Mouse (Mus musculus): ENCODE measurements around the gene Lrrc4c. TPM values are rescaled to one million over a fixed set of nuclear protein-coding genes. Genes with fewer than 3 reads are reported as not detected.

Lrrc4c gene
- total RNA-seq, 2 experiments from 2014 or later, result 69.3 to 75.9 TPM

- DNase-seq (ENCODE audit: low spot score in 2 of 2), result peak; percentile 63 to 70
Observed at GRCm38 (mm10) chr2:97467031-97467549, 1149.1 kb downstream of the Lrrc4c start.

DNA sequence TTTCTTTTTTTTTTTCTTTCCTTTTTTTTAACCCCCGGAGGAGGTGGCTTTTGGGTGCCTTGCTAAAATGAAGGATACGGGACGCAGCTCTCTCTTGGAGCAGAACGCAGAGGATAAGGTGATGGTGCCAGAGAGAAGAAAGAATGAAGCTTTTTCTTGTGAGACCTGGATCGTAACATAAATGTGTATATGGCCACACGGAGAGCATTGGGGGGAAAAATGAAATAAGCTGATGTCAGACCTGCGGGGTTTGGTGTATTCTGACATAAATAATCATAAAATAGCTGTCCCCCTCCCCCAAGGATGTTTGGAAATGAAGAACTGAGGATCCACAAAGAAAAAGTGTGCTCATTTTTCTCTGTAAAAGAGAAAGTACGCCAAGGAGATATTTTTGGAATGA lies 1149.7 kb downstream of the Lrrc4c start:
- peak in 1 of 2 experiments; percentile 33 for DNase-seq (ENCODE audit: low spot score in 2 of 2)

DNA sequence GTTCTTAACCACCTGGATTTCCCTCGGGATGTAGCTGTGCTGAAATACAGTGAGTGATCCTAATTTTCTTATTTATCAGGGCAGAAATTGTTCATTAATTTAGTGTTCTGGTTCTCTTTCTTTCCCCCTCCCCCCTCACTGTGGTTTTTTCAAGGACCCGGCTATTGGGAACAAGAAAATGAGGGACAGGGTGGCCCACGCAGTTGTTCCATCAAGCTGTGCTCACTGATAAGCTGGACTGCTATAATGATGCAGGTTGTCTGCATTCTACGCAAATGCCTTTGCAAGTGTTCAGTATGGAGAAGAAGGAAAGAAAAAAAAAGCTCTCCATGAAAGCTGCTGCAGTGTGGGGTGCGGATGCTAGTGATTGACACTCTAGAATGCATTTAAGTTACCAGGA lies 1150.4 kb downstream of the Lrrc4c start:
- DNase-seq (ENCODE audit: low spot score in 2 of 2), result peak in 1 of 2 experiments; percentile 33

GRCm38 (mm10) chr2:97469396-97469795 lies 1151.4 kb downstream of the Lrrc4c start:
- DNase-seq (ENCODE audit: low spot score in 2 of 2), result no peak

- DNase-seq (ENCODE audit: low spot score in 2 of 2), result peak; percentile 33 to 48
Observed at GRCm38 (mm10) chr2:97478175-97478924, 1160.4 kb downstream of the Lrrc4c start.

DNA sequence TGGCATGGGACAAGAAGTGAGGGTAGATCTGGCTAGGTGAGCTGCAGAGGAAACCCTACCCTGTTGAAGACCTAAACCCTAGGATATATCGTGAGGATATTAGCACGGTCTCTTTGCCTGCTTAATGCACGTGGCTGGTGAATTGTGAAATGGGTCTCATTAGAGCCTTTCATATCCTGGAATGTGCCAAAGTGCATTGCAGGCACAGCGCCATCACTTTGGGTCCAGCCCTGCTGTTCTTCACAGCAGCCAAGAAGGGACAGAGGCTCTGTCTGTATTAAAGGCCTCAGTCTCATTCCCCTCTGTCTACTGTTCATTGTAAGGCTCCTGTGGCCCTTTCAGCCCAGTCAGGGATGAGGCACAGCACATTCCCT lies 1160.9 kb downstream of the Lrrc4c start:
- DNase-seq (ENCODE audit: low spot score in 2 of 2), result peak; percentile 70 to 77

DNA sequence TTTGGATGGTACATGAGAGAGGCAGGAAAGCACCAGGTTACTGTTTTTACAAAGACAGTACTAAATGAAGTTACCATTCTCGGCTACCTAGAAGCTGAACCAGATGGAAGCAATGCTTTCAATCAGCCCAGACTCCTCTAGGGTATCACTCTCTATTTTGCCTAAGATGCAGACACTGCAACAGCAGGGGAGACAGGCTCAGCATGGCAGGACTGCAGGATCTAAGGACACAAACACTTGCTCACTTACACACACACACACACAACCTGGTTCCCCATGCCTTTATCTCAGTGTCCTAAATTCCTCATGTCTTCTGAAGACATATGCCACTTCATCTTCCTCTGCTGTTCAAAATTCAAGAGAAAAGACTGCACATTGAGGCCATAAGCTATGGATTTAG lies 1167.0 kb downstream of the Lrrc4c start:
- no peak for DNase-seq (ENCODE audit: low spot score in 2 of 2)

GRCm38 (mm10) chr2:97485609-97486008 lies 1167.6 kb downstream of the Lrrc4c start:
- DNase-seq (ENCODE audit: low spot score in 2 of 2), result no peak

DNA sequence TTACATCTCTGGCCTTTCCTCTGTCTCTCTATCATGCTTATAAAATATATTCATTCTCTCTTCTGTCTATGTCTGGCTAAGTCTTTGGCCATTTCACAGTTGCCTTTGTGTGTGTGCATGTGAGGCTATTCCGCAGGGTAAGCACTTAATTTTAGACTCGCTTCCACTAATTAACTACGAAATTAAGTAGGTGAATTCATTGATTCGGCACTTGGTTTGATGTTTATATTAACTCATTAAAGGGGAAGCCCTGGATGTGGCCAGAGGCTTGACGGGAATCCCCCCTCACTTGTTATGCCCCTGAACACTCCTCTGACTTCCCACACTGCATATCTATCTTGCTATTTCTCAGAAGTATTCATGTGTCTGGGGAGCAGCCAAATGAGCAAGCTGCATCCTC lies 1169.6 kb downstream of the Lrrc4c start:
- DNase-seq (ENCODE audit: low spot score in 2 of 2), result no peak

DNA sequence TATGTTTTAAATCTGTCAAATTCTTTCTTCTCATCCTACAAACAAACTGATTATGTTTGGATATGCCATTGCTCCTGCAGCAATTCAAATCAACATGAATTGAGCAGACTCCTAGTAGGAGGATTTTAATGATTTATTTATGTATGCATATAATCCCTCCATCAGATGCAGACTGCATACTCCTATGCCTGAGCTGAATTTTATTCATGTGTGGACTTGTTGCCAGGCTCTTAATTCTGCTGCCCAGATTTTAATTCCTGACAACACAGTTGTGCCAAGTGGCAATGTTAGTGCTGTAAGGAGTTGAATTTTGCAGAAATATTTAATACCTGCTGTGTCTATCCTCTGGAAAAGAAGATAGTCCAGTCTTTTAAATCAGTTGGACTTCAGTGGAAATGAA lies 1179.1 kb downstream of the Lrrc4c start:
- DNase-seq (ENCODE audit: low spot score in 2 of 2), result no peak

DNA sequence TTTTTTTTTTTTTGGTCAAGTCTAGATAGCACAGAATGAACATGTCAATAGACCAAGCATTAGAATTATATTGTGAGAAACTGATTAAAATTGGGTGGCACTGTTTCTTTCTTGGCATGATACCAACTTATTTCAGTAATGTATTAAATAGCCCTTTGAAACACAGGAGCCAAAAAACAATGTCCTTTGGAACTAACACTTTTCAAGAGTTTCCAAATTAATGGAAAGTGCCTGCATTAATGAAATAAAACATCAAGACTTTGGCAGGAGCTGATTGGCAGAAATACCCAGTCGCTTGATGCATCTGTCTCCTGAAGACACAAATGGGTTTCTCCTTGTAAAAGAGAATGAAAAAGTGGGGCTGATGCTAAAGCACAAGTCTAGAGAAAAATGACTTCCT lies 1184.5 kb downstream of the Lrrc4c start:
- no peak for DNase-seq (ENCODE audit: low spot score in 2 of 2)

- DNase-seq (ENCODE audit: low spot score in 2 of 2), result no peak
Observed at GRCm38 (mm10) chr2:97504902-97505301, 1186.9 kb downstream of the Lrrc4c start.

- DNase-seq (ENCODE audit: low spot score in 2 of 2), result no peak
Observed at GRCm38 (mm10) chr2:97524256-97524922, 1206.4 kb downstream of the Lrrc4c start.

GRCm38 (mm10) chr2:97525107-97525506 lies 1207.1 kb downstream of the Lrrc4c start:
- DNase-seq (ENCODE audit: low spot score in 2 of 2), result no peak

DNA sequence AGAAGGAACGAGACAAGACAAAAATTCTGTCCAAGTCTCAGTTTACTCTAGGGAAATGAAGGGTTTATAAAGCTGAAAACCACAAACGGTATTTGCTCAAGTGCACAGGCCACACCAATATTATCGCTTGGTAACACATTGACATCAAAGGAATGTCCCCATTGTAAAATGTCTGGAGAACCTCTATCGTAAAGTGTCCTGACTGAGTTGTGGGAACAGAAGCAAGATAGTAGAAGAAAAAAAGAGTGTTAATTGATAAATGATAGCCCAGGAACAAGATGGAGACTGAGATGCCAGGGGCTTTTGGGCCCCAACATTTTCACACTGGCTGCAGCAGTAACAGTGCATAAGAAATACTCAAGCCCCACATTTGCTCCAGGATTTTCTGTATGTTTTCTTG lies 1212.7 kb downstream of the Lrrc4c start:
- DNase-seq (ENCODE audit: low spot score in 2 of 2), result no peak

DNA sequence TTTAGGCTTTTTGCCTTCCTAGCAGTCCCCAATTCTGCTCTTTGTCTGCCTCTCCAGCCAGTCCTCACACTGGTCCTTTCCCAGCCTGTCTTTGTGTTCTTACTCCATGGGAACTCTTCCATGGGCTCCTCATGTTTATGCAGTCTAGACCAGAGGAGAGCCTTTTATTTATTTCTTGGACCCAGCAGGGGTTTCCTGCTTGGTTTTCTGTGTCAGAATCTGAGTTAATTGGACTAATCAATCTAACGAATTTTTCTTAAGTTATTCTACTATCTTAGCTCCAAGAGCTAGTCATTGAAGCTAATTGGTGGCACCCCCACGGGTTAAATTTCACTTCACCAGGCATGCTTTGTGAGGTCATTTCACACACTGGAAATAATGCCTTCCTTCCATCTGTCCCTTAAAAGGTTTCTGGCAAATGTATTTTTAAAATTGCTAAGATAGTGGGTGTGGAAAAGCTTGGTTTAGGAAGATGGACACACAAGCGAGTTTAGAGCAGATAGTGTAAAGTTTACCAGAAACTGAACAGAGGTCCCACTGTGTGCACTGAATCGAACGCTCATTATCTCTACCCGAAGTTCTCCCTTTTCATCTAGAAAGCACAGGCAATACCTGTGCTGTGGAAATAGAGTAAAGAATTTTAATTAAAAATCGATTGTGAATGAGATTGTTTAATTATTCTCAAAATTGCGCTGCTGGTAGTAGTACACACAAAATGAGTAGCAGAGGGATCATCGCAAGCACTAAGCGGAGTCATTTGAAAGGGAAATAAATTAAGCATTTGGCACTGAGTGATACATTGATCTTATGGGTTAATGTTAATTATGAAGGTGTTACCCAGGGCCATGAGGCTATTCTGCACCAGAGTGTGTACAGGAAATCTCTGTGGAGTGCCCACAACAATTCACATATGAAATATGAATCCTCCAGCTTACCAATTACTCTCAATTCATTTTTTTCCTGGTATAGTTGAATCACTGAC lies 1226.0 kb downstream of the Lrrc4c start:
- peak in 1 of 2 experiments; percentile 23 for DNase-seq (ENCODE audit: low spot score in 2 of 2)

DNA sequence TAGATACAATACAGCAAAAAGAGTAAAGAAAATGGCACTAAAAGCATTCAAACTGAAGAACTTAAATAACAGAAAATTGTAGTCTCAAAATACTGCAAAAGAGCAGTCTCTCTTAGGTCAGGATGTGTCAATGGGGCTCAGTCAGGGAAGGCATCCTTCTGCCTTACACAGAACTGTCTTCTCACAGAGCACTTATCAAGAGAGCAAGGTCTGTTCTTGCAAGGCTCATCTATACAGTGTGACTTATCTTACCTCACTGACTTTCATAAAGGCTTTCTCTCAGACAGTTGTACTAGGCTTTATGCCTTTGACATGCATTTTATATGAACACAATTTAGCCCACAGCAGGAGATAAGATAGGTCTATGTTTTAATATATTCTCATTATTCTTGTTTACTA lies 1226.7 kb downstream of the Lrrc4c start:
- DNase-seq (ENCODE audit: low spot score in 2 of 2), result no peak

DNA sequence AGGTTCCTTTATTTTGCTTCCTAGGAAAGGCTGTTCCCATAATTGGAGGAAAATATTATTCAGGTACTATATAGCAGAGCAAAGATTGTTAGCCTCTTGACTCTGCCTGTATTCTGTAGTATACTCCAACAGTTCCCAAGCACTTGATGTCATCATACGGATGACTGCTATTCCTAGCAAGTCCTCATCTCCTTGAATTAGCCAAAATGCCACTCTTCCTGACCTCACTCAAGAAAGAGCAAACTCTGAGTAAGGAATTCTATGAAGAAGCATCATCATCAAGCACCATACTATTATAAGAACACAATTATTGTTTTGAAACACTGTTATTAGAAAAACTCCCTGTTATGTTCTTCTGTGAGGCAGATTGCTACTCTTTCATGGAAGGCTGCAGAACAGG lies 1228.0 kb downstream of the Lrrc4c start:
- DNase-seq (ENCODE audit: low spot score in 2 of 2), result no peak

GRCm38 (mm10) chr2:97564509-97564908 lies 1246.5 kb downstream of the Lrrc4c start:
- no peak for DNase-seq (ENCODE audit: low spot score in 2 of 2)

GRCm38 (mm10) chr2:97568954-97569353 lies 1251.0 kb downstream of the Lrrc4c start:
- no peak for DNase-seq (ENCODE audit: low spot score in 2 of 2)

GRCm38 (mm10) chr2:97574921-97575320 lies 1257.0 kb downstream of the Lrrc4c start:
- DNase-seq (ENCODE audit: low spot score in 2 of 2), result no peak
